Mouse (Mus musculus): ENCODE results near the gene Galnt10.

Galnt10 gene

GRCm38 (mm10) chr11:57643691-57644090 is 1.6 kb upstream of the Galnt10 start:
- no peak for DNase-seq (ENCODE audit: low spot score)

DNA sequence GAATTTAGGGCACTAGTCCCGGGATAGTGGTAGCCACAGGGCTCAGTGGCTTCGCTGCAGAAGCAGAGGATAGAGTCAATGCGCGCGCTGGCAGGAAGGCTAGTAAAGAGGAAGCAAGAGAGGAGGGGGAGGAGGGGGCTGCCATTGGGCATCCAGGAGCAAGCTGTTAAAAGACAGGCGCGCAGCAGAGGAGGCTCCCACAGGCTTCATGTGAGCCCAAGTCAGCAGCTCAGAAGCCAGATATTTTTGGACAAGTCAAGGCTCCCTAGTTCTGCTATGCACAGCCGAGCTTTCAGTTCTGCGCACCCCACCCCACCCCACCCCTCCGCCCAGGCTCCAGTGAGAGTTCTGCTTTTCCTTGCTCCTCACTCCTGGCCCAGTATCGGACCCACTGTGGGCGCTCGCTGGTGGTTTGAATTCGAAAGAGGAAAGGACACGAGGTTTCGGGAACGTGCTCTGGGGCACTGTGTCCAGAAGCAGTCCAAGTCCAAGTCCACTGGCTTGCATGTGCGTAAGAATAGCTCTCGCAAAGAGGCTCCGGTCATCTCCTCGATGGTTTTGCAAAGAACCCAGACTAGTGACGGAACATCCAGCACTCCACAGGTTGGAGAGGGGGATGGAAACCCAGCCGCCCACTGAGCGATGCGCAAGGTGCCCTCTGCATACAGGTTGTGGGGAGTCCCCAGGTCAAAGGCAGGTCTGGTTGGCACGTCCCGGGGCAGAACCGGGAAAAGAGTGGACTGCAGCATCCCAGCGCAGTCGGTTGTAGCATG is 811 bp upstream of the Galnt10 start:
- DNase-seq (ENCODE audit: low spot score): peak; percentile 49

GRCm38 (mm10) chr11:57645847-57646246 is 605 bp downstream of the Galnt10 start:
- DNase-seq (ENCODE audit: low spot score): no peak

- no peak for DNase-seq (ENCODE audit: low spot score)
Observed at GRCm38 (mm10) chr11:57646416-57646815, 1.2 kb downstream of the Galnt10 start.

GRCm38 (mm10) chr11:57646940-57647339 is 1.7 kb downstream of the Galnt10 start:
- no peak for DNase-seq (ENCODE audit: low spot score)

DNA sequence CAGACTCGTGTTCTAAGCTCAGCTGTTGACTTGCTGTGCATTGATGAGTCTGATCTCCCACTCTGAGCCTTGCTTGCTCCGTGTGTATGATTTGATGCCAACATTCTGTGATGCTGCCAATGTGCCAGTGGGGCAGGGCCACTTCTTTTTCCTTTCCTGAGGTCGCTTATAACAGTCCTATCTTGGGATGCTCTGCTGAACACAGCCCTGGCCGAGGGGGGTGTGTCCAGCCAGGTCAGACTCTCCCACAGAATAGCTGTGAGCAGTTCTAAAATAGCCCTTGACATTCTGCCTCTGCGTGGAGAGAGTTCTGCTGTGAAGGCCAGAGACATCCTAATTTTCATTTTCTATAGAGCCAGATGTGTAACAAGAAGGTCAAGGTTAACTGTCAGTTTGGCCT is 2.2 kb downstream of the Galnt10 start:
- DNase-seq (ENCODE audit: low spot score): no peak

GRCm38 (mm10) chr11:57648196-57648800 is 3.1 kb downstream of the Galnt10 start:
- DNase-seq (ENCODE audit: low spot score): no peak

GRCm38 (mm10) chr11:57649269-57649668 is 4.0 kb downstream of the Galnt10 start:
- DNase-seq (ENCODE audit: low spot score): no peak

DNA sequence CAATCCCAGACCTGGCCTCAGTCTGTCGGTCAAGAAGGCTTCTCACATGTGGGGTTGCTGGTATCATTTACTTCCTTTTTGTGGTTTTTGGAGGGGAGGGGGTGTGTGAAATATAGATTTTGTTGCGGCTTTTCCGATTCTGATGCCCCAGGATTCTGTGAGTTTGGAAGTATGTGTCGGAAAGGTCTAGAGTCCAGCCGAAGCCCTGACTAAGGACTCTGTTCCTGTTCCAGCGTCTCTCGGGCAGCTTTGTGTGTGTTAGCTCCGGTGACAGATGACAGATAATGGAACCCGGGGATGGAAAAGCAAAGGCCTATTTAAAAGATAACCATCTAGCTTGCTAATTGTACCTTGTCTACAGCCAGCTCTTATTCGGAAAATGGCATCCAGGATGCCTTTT is 4.4 kb downstream of the Galnt10 start:
- no peak for DNase-seq (ENCODE audit: low spot score)

DNA sequence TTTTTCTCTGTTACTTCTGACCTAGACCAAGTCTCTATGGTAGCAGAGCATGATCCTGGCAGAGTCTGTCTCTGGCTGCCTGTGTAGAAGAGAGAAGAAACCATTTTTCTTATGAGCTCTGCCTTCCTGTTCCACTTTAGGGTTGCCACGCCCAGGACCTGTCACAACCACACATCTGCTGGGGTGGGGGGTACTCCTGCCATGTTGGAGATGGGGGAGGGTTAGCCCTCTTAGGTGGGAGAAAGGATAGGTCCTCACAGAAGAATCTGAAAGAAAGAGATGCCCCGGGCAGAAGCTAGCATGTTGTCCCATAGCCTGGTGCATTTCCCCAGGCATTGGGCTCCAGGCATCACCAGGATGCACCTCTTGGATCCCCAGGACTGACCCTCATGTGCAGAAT is 5.6 kb downstream of the Galnt10 start:
- no peak for DNase-seq (ENCODE audit: low spot score)

DNA sequence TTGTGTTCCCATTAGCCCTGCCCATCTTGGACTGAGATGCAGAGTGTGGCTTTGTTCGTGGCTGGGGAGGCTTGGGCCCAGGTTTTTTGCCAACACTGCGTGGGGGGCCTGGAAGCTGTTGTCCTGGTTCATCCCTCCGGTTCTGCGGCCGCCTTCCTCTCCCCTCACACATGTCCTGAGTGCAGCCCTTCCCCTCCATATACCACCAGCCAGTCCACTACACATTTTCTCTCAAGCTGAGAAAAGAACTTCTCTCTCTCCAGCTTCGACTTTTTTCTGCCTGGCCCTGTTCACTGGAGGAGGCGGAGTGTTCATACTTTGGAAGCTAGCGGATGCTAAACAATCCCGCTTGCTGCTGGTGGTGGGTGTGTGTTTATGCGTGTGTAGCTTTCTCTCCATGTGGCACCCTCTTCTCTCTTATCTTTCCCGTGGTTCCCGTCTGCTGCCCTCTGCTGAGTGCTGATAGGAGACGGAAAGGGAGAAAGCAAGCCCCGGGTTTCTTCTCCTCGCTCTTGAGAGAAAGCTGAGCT is 6.1 kb downstream of the Galnt10 start:
- no peak for DNase-seq (ENCODE audit: low spot score)

DNA sequence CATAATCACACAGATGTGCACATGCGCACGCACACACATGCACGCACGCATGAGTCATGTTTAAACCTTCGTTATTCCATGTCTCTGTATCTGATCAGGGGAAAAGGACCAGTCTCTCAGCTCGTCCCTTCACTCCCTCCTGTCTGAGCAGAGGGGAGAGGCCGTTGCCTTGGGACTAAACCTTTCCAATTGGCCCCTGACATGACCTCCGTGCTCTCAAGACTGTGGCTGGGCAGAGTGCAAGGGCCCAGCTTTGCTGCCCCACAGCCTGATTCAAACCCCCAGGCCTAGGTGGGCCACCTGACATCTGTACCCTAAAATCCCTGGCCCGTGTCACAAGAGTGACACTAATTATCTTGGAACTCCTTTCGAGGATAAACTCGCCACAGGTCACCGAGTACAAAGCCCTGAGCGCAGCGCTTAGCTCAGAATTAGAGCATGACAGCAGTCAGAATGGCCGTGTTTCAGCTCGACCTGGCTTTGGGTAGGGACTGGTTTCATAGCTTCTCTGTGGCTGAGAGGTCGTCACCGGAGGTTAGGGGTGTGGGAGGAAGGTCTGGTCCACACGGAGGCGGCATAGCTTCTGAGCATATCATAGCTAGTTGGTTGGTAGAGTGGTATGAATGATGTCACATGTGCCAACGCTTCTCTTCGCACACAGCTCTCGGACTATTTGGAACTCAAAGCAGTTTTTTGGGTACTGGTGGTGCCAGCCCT is 7.1 kb downstream of the Galnt10 start:
- DNase-seq (ENCODE audit: low spot score): peak; percentile 35

DNA sequence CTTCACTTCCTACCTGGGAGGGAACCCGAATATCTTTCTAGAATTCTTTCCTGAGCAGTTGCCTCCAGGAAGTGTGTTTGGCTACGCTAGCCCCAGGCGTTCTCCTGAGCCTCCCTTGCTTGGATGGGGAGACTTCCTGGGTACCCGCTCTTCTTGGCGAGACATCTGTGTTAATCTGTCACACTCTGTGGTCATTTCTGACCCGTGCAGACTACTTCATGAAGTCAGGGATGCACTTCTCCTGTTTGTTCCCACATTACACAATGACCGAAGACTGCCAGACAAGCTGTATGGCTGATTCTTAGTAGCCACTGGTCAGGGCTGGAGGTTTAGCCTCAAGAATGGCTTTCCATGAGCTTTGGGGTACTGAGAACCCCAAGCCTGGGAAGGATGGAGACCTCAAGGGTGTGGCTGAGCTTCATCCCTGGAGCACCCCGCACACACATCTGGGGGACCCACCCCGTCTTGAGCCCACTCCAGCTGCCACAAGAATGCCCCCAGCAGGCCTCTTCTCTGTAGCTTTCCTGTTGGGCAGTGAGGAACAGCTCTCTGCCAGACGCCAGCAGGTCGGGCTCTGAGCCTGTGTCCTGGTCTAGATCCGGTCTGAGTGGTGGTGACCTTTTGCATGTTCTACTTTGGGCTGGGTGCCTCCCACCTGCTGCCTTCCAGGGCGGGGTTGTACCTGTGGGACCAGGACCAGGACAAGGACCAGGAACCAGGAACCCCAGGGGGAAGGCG is 7.8 kb downstream of the Galnt10 start:
- no peak for DNase-seq (ENCODE audit: low spot score)

- DNase-seq (ENCODE audit: low spot score): no peak
Observed at GRCm38 (mm10) chr11:57653796-57654195, 8.6 kb downstream of the Galnt10 start.

- DNase-seq (ENCODE audit: low spot score): no peak
Observed at GRCm38 (mm10) chr11:57654386-57654785, 9.1 kb downstream of the Galnt10 start.

GRCm38 (mm10) chr11:57654977-57655397 is 9.7 kb downstream of the Galnt10 start:
- DNase-seq (ENCODE audit: low spot score): no peak

GRCm38 (mm10) chr11:57655669-57656325 is 10.6 kb downstream of the Galnt10 start:
- DNase-seq (ENCODE audit: low spot score): peak; percentile 31

DNA sequence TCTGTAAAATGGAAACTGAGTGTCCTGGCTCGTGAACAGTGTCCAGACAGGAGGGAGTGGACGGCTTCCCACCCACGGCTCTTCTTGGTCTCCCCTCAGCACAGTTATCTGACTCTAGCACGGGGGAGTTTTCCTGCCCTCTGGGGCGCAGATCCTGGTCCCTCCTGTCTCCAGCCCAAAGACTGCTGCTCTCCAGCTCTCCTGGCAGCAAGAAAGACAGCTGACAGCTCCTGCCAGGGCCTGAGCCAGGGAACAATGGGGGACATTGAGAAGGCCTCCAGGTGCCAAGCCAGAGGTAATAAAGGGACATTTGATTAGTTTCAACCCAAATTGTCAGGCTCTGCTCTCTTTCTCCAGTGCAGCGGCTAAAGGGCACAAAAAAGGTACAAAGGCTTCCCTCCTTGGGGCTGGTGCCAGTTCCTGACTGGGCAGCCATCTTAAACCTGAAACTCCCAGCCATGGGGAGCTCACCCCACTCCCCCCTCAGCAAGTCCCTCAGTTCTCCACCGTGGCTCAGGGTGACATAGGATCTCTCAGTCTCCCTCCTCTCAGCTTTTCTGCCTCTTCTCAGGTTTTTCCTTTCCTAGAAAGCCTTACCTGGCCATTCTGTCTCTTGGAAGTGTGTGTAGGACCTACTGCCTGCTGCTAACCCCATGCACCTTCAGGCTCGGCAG is 11.5 kb downstream of the Galnt10 start:
- DNase-seq (ENCODE audit: low spot score): no peak

GRCm38 (mm10) chr11:57657370-57658072 is 12.3 kb downstream of the Galnt10 start:
- DNase-seq (ENCODE audit: low spot score): no peak

GRCm38 (mm10) chr11:57658214-57658613 is 13.0 kb downstream of the Galnt10 start:
- no peak for DNase-seq (ENCODE audit: low spot score)
